14 mouse cellular contexts compared by ENCODE assay signal in genomic region chr12:29530823-29531222, GRCm38 (mm10). TPM values are rescaled to one million over a fixed set of nuclear protein-coding genes. Genes with fewer than 3 reads are reported as not detected.
DNase-seq lines count a peak whose midpoint lies in the region; ATAC-seq and TF ChIP-seq lines count a peak whose summit lies in the region.
"Had no signal": no experiment of that assay in that cellular context is flagged by ENCODE, and none has a peak within 500 bp of the region (broad histone marks: within the 10 kb centered on the region; RNA-seq: fewer than 3 reads in every experiment).

No protein-coding gene starts in this region.

- intact Hi-C loops in heart, postnatal 25 days (cut with DNase I) = no loop called here
- intact Hi-C loops in gastrocnemius, postnatal 36 days (cut with DNase I) = no loop called here

- H3K27me3 ChIP-seq in forebrain, postnatal 0 days (ENCODE audit: insufficient read depth, low read length) = no peaks in the 10 kb centered on the region
- peaks cover 70% of the 10 kb centered on the region for H3K27me3 ChIP-seq in midbrain, embryonic 10.5 days (ENCODE audit: low read depth, poor library complexity, severe bottlenecking)
- H3K27me3 ChIP-seq in neural tube, embryonic 13.5 days = no peaks in the 10 kb centered on the region
- H3K27me3 ChIP-seq in intestine, embryonic 15.5 days (replicated peaks) = peaks cover 38% of the 10 kb centered on the region

- H3K4me3 ChIP-seq in forebrain, postnatal 0 days (ENCODE audit: low read depth, low read length) = peak overlapping the region; percentile 56
- H3K4me3 ChIP-seq in midbrain, embryonic 10.5 days = peak overlapping the region; percentile 59; the same call in 1 of the 2 replicates
- peak overlapping the region; percentile 46 for H3K4me3 ChIP-seq in neural tube, embryonic 13.5 days
- no peak overlapping the region for H3K4me3 ChIP-seq in intestine, embryonic 15.5 days (replicated peaks)
- H3K4me3 ChIP-seq: heart, embryonic 12.5 days; limb, embryonic 12.5 days had no signal

- no peaks in the 10 kb centered on the region for H3K36me3 ChIP-seq in forebrain, postnatal 0 days (ENCODE audit: insufficient read depth)
- no peaks in the 10 kb centered on the region for H3K36me3 ChIP-seq in midbrain, embryonic 10.5 days
- H3K36me3 ChIP-seq in neural tube, embryonic 13.5 days = no peaks in the 10 kb centered on the region
- no peaks in the 10 kb centered on the region for H3K36me3 ChIP-seq in intestine, embryonic 15.5 days
- H3K36me3 ChIP-seq: heart, embryonic 12.5 days; limb, embryonic 12.5 days had no signal

- ATAC-seq in forebrain, postnatal 0 days = no peak
- ATAC-seq in neural tube, embryonic 13.5 days (ENCODE audit: low read depth) = no peak
- no peak for ATAC-seq in intestine, embryonic 15.5 days

- H3K9me3 ChIP-seq in forebrain, postnatal 0 days (ENCODE audit: low read length) = no peaks in the 10 kb centered on the region
- H3K9me3 ChIP-seq in midbrain, embryonic 10.5 days (replicated peaks) = no peaks in the 10 kb centered on the region
- no peaks in the 10 kb centered on the region for H3K9me3 ChIP-seq in neural tube, embryonic 13.5 days
- no peaks in the 10 kb centered on the region for H3K9me3 ChIP-seq in intestine, embryonic 15.5 days
- H3K9me3 ChIP-seq: heart, embryonic 12.5 days; limb, embryonic 12.5 days had no signal

- peak overlapping the region; percentile 85 for H3K9ac ChIP-seq in forebrain, postnatal 0 days
- peak overlapping the region; percentile 75 for H3K9ac ChIP-seq in neural tube, embryonic 13.5 days
- H3K9ac ChIP-seq in intestine, embryonic 15.5 days = no peak overlapping the region
- H3K9ac ChIP-seq: heart, embryonic 12.5 days; limb, embryonic 12.5 days had no signal

- peak; percentile 11 for DNase-seq in heart, adult 11 months
- no peak for DNase-seq in heart, postnatal 25 days (ENCODE audit: low spot score)
- no peak for DNase-seq in forebrain, postnatal 0 days
- DNase-seq in midbrain, embryonic 10.5 days (ENCODE audit: low spot score) = no peak
- no peak for DNase-seq in gastrocnemius, postnatal 36 days
- DNase-seq in right cerebral cortex, postnatal 14 days = no peak
- DNase-seq: gastrocnemius, postnatal 25 days had no signal

- WGBS in forebrain, postnatal 0 days = 17% methylated on average over 7 of the region's 7 CpGs
- WGBS in midbrain, embryonic 10.5 days = 73% methylated on average over 7 of the region's 7 CpGs
- WGBS in neural tube, embryonic 13.5 days = 66% methylated on average over 7 of the region's 7 CpGs
- WGBS in intestine, embryonic 15.5 days = 82% methylated on average over 7 of the region's 7 CpGs

- peak overlapping the region; percentile 98 for H3K27ac ChIP-seq in forebrain, postnatal 0 days (ENCODE audit: low read depth, low read length)
- H3K27ac ChIP-seq in midbrain, embryonic 10.5 days (replicated peaks) = no peak overlapping the region
- peak overlapping the region; percentile 97 for H3K27ac ChIP-seq in neural tube, embryonic 13.5 days (replicated peaks)
- no peak overlapping the region for H3K27ac ChIP-seq in intestine, embryonic 15.5 days
- H3K27ac ChIP-seq: limb, embryonic 12.5 days had no signal

- peak overlapping the region; percentile 52 for H3K4me2 ChIP-seq in forebrain, postnatal 0 days (ENCODE audit: low read depth)
- H3K4me2 ChIP-seq in neural tube, embryonic 13.5 days = peak overlapping the region; percentile 63
- H3K4me2 ChIP-seq in intestine, embryonic 15.5 days (replicated peaks) = no peak overlapping the region
- H3K4me2 ChIP-seq: heart, embryonic 12.5 days; limb, embryonic 12.5 days had no signal

- peaks cover 8% of the 10 kb centered on the region for H3K4me1 ChIP-seq in forebrain, postnatal 0 days (ENCODE audit: insufficient read depth)
- peaks cover 94% of the 10 kb centered on the region for H3K4me1 ChIP-seq in midbrain, embryonic 10.5 days
- H3K4me1 ChIP-seq in neural tube, embryonic 13.5 days (replicated peaks) = peaks cover 53% of the 10 kb centered on the region
- no peaks in the 10 kb centered on the region for H3K4me1 ChIP-seq in intestine, embryonic 15.5 days (replicated peaks)

- TF ChIP-seq CTCF in forebrain, postnatal 0 days (IDR thresholded peaks at IDR 0.05; ENCODE audit: low read depth) = no peak

RNA-seq across cellular contexts. Expression of gene Myt1l, which starts 2.6 kb away (rescaled TPM):
- not detected for total RNA-seq in heart, postnatal 25 days (2021)
- 103 and 114 TPM in 2 replicates for total RNA-seq in forebrain, postnatal 0 days (2014; rRNA removed)
- polyA plus RNA-seq in forebrain, postnatal 0 days (2015; fragmentation: Nextera tagmentation; extraction: Ambion mirVana) = 167 and 218 TPM in 2 replicates
- 2.6 and 9.6 TPM in 2 replicates for polyA plus RNA-seq in midbrain, embryonic 10.5 days (2016; fragmentation: Nextera tagmentation; extraction: Ambion mirVana)
- polyA plus RNA-seq in neural tube, embryonic 13.5 days (2015; fragmentation: Nextera tagmentation; extraction: Ambion mirVana) = 170 TPM in 2 replicates
- not detected for total RNA-seq in gastrocnemius, postnatal 36 days (2021)
- polyA plus RNA-seq in intestine, embryonic 15.5 days (2015; fragmentation: Nextera tagmentation; extraction: Ambion mirVana) = 2.4 and 2.8 TPM in 2 replicates
- total RNA-seq: hematopoietic stem cell, adult 5-6 weeks; monocyte, adult 5-6 weeks had no signal
- polyA plus RNA-seq: kidney, embryonic 14.5 days had no signal

Comparison
In these comparisons a context has a peak if more than half of its experiments do, and no peak if none do; other contexts are left out.
1. H3K27ac ChIP-seq: peak in forebrain, postnatal 0 days (single experiment) and neural tube, embryonic 13.5 days (single experiment); none in midbrain, embryonic 10.5 days (single experiment) and intestine, embryonic 15.5 days (single experiment).
2. RNA of gene Myt1l, which starts 2.6 kb away (polyA plus RNA-seq): 167 to 218 TPM in forebrain, postnatal 0 days and 170 TPM in neural tube, embryonic 13.5 days; 2.4 to 2.8 TPM in intestine, embryonic 15.5 days and 2.6 to 9.6 TPM in midbrain, embryonic 10.5 days; every median in the first group is over 10 times any median in the second.